Mouse (Mus musculus) midbrain, embryonic 12.5 days (tissue): ENCODE measurements around the gene Oas1d. TPM values are rescaled to one million over a fixed set of nuclear protein-coding genes. Genes with fewer than 3 reads are reported as not detected.

ENCODE experiments used
- ATAC-seq: fragments of 200-750 bp; cut with Nextera tagmentation; 2 replicates; pipeline ENCODE4 v1.8.0; 2017; ENCODE audit warnings: low read depth, moderate TSS enrichment, moderate library complexity; ENCODE audit not compliant: low FRiP score
- H3K27ac ChIP-seq: fragments of 300-500 bp; sonication (generic); replicated peaks from 2 replicates; pipeline ENCODE4 v1.5.1; 2016; ENCODE audit warnings: mild to moderate bottlenecking
- H3K27me3 ChIP-seq: fragments of 300-500 bp; sonication (generic); 2 replicates; pipeline ENCODE4 v1.6.1; 2016; ENCODE audit warnings: mild to moderate bottlenecking
- H3K36me3 ChIP-seq: fragments of 300-500 bp; sonication (generic); 2 replicates; pipeline ENCODE4 v1.6.1; 2016
- H3K4me1 ChIP-seq: fragments of 300-500 bp; sonication (generic); 2 replicates; pipeline ENCODE4 v1.6.1; 2016
- H3K4me2 ChIP-seq: fragments of 300-500 bp; sonication (generic); replicated peaks from 2 replicates; pipeline ENCODE4 v1.6.1; 2016; ENCODE audit warnings: mild to moderate bottlenecking, moderate library complexity
- H3K4me3 ChIP-seq: fragments of 300-500 bp; sonication (generic); 2 replicates; pipeline ENCODE4 v1.5.1; 2016; ENCODE audit warnings: mild to moderate bottlenecking
- H3K9ac ChIP-seq: fragments of 300-500 bp; sonication (generic); replicated peaks from 2 replicates; pipeline ENCODE4 v1.6.1; 2016; ENCODE audit warnings: mild to moderate bottlenecking, moderate library complexity
- H3K9me3 ChIP-seq: fragments of 300-500 bp; sonication (generic); 2 replicates; pipeline ENCODE4 v1.6.1; 2016; ENCODE audit warnings: mild to moderate bottlenecking
- WGBS: fragments of 180-500 bp; shearing (Covaris S2); methylation state at CpG from one replicate; pipeline ENCODE4 v1.1.7; 2016; 5-methylcytosine and 5-hydroxymethylcytosine counted together
- polyA plus RNA-seq: library from polyadenylated mRNA; unstranded; fragments of >200 nt; fragmentation: Nextera tagmentation; extraction: Ambion mirVana; gene quantifications from 2 replicates; pipeline ENCODE4 v1.2.1, GENCODE M21; 2016

Gene Oas1d
- polyA plus RNA-seq, 1 experiment from 2014 or later, result not detected

DNA sequence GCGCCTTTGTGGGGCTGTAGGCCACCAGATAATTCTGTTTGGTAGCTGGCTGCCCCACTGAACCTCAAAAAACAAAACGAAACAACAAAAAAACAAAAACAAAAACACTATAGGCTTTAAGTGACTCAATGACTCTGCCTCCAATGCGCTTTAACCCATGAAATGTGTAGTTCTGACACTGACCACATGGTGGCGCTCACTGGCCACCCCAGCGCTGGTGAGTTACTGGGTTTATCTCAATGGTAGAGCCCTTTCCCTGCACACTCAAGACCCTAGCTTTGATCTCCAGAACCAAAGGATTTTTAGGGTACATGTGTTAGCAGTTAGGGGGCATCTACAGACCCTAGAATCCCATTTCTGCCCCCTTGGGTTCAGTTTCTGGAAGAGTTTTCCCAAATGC is 39.6 kb downstream of the Oas1d start:
- H3K4me1 ChIP-seq, result 0 out of 2 replicates have a peak, but pooled peaks cover 5% of the 10 kb centered on the region
- 18% methylated on average over 5 of the region's 5 CpGs for WGBS
- H3K4me2 ChIP-seq, result no peak overlapping the region
- H3K27ac ChIP-seq, result no peak overlapping the region
- no peaks in the 10 kb centered on the region for H3K36me3 ChIP-seq
- no peak for ATAC-seq
- H3K9ac ChIP-seq, result no peak overlapping the region
- H3K4me3 ChIP-seq, result no peak overlapping the region
- H3K9me3 ChIP-seq, result no peaks in the 10 kb centered on the region
- H3K27me3 ChIP-seq, result no peaks in the 10 kb centered on the region; the same call in none of the 2 replicates

DNA sequence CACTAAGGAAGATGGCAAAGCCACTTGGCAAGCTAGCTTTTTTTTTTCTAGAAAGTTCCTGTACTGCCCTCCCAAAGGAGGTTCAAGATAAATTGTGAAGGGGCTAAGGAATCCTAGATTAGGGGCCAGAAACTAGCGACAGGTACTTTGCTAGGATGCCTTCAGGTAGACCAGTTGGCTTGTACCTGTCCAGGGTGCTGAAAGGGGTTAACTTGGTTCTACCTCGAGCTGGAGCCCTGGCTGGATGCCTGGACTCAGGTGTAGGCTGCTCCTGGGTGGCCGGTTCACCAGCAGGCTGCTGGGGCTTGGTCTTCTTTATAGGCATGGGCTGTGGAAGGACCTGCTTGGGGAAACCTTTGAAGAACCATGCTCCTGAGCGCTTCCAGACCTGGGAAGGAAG is 46.7 kb downstream of the Oas1d start:
- WGBS, result 55% methylated on average over 4 of the region's 4 CpGs

DNA sequence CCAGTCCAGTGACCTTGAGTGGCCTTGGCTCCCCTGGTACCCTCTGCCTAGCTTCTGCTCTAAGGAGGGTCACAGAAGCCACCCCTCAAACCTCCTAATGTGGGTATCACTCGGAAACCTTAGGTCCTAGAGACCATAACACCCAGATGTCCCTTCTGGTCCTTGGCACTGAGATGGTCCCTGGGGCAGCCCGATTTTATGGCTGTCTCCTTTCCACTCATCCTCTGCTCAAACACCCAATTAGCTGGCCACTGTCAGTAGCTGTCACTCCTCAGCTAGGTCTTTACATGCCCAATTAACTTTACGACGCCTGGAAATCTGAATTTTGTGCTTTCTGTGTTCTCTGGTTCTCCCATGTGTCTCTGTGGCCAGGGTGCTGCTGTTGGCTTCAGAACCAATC is 51.8 kb downstream of the Oas1d start:
- ATAC-seq, result no peak

More for the DNA sequence above, 46.7 kb downstream of the Oas1d start:
- no peak for ATAC-seq
- H3K36me3 ChIP-seq, result no peaks in the 10 kb centered on the region
- H3K27me3 ChIP-seq, result no peaks in the 10 kb centered on the region
- H3K4me2 ChIP-seq, result no peak overlapping the region
- no peak overlapping the region for H3K27ac ChIP-seq
- no peak overlapping the region for H3K9ac ChIP-seq
- H3K9me3 ChIP-seq, result no peaks in the 10 kb centered on the region
- H3K4me3 ChIP-seq, result no peak overlapping the region
- no peaks in the 10 kb centered on the region for H3K4me1 ChIP-seq

DNA sequence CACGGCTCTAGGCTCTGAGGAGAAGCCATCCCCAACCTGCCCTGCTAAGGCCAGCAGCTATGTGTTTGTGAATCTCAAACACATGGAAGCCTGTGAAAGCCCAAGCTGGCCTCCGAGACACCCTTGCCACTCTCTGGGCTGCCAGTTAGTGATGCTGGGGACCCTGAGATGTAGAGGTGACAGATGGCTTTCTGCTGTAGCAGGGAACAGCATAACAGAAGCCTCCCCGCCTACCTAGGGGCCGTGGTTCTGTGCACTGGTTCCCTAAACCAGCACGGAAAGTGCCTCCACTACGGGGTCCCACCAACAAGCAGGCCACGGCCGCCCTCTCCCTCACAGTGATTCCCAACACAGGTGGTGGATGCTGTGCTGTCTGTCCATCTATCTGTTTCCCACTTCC is 52.6 kb downstream of the Oas1d start:
- H3K9me3 ChIP-seq, result no peaks in the 10 kb centered on the region
- 88% methylated on average over 8 of the region's 8 CpGs for WGBS
- ATAC-seq, result no peak
- no peak overlapping the region for H3K9ac ChIP-seq
- H3K27me3 ChIP-seq, result no peaks in the 10 kb centered on the region
- H3K4me3 ChIP-seq, result no peak overlapping the region
- H3K27ac ChIP-seq, result no peak overlapping the region
- no peaks in the 10 kb centered on the region for H3K36me3 ChIP-seq
- H3K4me2 ChIP-seq, result no peak overlapping the region
- 0 out of 2 replicates have a peak, but pooled peaks cover 4% of the 10 kb centered on the region for H3K4me1 ChIP-seq

More for the DNA sequence above, 51.8 kb downstream of the Oas1d start:
- Histone ChIP-seq H3K9me3 (no peaks in the 10 kb centered on the region), H3K4me3 (no peak overlapping the region), H3K27ac (no peak overlapping the region), H3K9ac (no peak overlapping the region), H3K27me3 (no peaks in the 10 kb centered on the region), H3K36me3 (no peaks in the 10 kb centered on the region), H3K4me1 (0 out of 2 replicates have a peak, but pooled peaks cover 4% of the 10 kb centered on the region), H3K4me2 (no peak overlapping the region)
- WGBS, result 88% methylated on average over 4 of the region's 4 CpGs

DNA sequence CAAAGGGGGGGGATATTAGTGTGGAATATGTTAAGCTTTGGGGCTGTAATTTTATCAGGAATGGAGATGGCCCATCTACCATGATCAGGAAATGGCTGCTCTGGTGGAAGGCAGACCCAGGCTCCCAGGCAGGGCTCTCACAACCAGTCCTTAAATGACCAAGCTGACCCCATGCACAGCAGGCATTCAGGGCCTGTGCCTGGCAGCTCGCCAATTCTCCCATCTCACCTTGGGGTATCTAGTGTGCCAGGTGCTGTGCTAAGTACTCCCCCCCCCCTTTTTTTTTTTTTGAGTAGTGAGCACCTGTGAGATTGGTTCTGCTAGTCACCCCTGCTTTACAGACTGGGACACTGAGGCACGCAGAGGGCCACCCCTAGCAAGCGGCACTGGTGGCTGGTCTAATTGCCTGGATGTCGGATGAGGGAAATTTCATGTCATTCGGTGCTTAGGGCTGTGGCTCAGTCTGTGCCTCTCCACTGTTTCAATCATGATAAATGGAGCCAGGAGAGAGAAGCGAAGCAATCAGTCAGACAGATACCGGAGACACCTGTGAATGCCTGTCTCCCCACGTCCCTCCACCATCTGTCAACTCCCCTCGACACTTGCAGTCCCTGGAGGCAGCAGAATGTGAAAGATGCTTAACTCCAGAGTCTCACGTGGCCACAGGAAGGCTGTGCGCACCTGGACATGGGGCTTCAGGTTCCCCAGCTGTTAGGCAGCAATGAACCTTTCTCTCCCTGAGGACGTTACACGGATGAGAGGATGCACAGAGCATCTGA is 53.2 kb downstream of the Oas1d start:
- no peaks in the 10 kb centered on the region for H3K9me3 ChIP-seq
- H3K27me3 ChIP-seq, result no peaks in the 10 kb centered on the region
- no peak for ATAC-seq
- no peak overlapping the region for H3K4me2 ChIP-seq
- no peaks in the 10 kb centered on the region for H3K36me3 ChIP-seq
- no peak overlapping the region for H3K9ac ChIP-seq
- H3K4me3 ChIP-seq, result no peak overlapping the region
- H3K27ac ChIP-seq, result no peak overlapping the region
- 88% methylated on average over 13 of the region's 13 CpGs for WGBS
- 0 out of 2 replicates have a peak, but pooled peaks cover 4% of the 10 kb centered on the region for H3K4me1 ChIP-seq

DNA sequence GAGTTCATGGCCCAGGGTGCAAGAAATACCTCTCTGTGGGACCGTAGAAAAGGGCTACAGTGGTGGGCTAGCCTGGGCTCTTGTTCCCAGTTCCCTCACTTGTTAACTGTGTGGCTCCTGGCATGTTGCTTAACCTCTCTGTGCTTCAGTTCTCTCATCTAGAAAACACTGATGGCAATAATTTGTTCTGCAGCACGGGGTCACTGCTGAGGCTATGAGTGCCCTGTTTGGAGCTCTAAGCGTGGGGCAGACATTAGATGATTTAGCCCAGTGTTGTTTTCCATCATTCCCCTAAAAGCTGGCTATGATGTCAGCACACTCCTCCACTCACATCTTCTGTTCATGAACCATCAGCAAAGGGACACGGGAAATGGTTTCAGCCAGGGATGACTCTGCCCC is 53.8 kb downstream of the Oas1d start:
- Histone ChIP-seq H3K36me3 (no peaks in the 10 kb centered on the region), H3K9me3 (no peaks in the 10 kb centered on the region), H3K4me2 (no peak overlapping the region), H3K4me3 (no peak overlapping the region), H3K27ac (no peak overlapping the region), H3K27me3 (no peaks in the 10 kb centered on the region), H3K4me1 (0 out of 2 replicates have a peak, but pooled peaks cover 4% of the 10 kb centered on the region), H3K9ac (no peak overlapping the region)
- no peak for ATAC-seq
- WGBS, result 63% methylated on average over 4 of the region's 4 CpGs

DNA sequence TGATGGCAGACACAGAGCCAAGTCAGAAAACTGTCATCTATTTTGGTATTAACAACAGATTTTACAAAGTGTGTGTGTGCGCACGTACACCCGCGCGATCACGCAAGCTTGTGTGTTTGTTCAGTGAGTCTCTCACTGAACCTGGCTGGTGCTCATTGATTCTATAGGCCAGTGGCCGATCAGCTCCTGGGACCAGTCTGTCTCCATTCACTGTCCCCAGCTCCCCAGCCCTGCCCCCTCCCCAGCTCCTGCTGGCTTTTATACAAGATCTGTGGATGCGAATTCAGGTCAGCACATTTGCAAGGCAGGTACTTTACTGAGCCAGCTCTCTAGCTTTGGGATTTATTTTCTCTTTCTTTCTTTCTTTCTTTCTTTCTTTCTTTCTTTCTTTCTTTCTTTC is 54.5 kb downstream of the Oas1d start:
- Histone ChIP-seq H3K27me3 (no peaks in the 10 kb centered on the region), H3K4me1 (0 out of 2 replicates have a peak, but pooled peaks cover 4% of the 10 kb centered on the region), H3K27ac (no peak overlapping the region), H3K36me3 (no peaks in the 10 kb centered on the region), H3K4me2 (no peak overlapping the region), H3K9ac (no peak overlapping the region), H3K4me3 (no peak overlapping the region), H3K9me3 (no peaks in the 10 kb centered on the region)
- WGBS, result 84% methylated on average over 8 of the region's 8 CpGs
- no peak for ATAC-seq

DNA sequence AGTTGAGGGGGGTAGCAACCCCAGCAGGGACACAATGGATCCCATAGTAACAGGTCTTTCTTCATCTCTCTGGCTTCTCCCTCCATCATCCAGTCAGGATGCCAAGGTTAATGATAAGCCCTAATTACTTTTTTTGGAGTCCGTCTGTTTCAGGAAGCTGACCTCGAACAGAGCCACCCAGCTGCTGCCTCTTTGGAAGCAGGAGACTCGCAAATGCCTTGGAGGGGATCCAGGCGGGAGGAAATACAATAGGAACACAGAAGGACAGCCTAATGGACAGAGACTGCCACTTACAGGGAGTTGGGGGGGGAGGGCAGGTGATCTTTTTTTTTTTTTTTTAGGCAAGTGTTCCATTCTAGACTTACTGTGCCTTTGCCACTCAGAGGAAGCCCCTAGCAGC is 55.4 kb downstream of the Oas1d start:
- no peak for ATAC-seq
- H3K9ac ChIP-seq, result no peak overlapping the region
- 0 out of 2 replicates have a peak, but pooled peaks cover 4% of the 10 kb centered on the region for H3K4me1 ChIP-seq
- H3K4me2 ChIP-seq, result no peak overlapping the region
- H3K36me3 ChIP-seq, result no peaks in the 10 kb centered on the region
- H3K27ac ChIP-seq, result no peak overlapping the region
- no peaks in the 10 kb centered on the region for H3K9me3 ChIP-seq
- WGBS, result 28% methylated on average over 4 of the region's 4 CpGs
- no peaks in the 10 kb centered on the region for H3K27me3 ChIP-seq
- no peak overlapping the region for H3K4me3 ChIP-seq

Other genes starting within 250 kb of the Oas1d start
- 17.1 and 18.4 TPM in 2 replicates for gene Dtx1, start 202.6 kb upstream of the Oas1d start, polyA plus RNA-seq
- gene Oas2, start 164.7 kb upstream of the Oas1d start, polyA plus RNA-seq, result 0.21 and 0.34 TPM in 2 replicates
- 0.17 and 0.18 TPM in 2 replicates for gene Oas3, start 136.9 kb upstream of the Oas1d start, polyA plus RNA-seq
- not detected in 2 replicates for gene Oas1e, start 119.0 kb upstream of the Oas1d start, polyA plus RNA-seq
- 0.16 and 0.27 TPM in 2 replicates for gene Oas1c, start 102.0 kb upstream of the Oas1d start, polyA plus RNA-seq
- gene Oas1f, start 67.2 kb upstream of the Oas1d start, polyA plus RNA-seq, result not detected in 2 replicates
- gene Oas1h, start 53.1 kb upstream of the Oas1d start, polyA plus RNA-seq, result not detected in 2 replicates
- gene Oas1g, start 26.9 kb upstream of the Oas1d start, polyA plus RNA-seq, result 0.22 and 0.43 TPM in 2 replicates
- gene Oas1a, start 7.0 kb upstream of the Oas1d start, polyA plus RNA-seq, result 0.85 and 1.0 TPM in 2 replicates
- gene Rph3a, start 95.6 kb downstream of the Oas1d start, polyA plus RNA-seq, result 3.2 and 3.3 TPM in 2 replicates